Mouse (Mus musculus) midbrain, embryonic 10.5 days (tissue): ENCODE measurements around the gene Plac9a. TPM values are rescaled to one million over a fixed set of nuclear protein-coding genes. Genes with fewer than 3 reads are reported as not detected.

ENCODE experiments used
- DNase-seq: peaks from one replicate; pipeline ENCODE4 v3.0.0-alpha.2; 2017; ENCODE audit warnings: low spot score
- H3K27ac ChIP-seq: fragments of 300-500 bp; sonication (generic); replicated peaks from 2 replicates; pipeline ENCODE4 v1.5.1; 2016; ENCODE audit warnings: mild to moderate bottlenecking
- H3K27me3 ChIP-seq: fragments of 300-500 bp; sonication (generic); 2 replicates; pipeline ENCODE4 v1.6.1; 2016; ENCODE audit warnings: low read depth, mild to moderate bottlenecking; ENCODE audit not compliant: poor library complexity, severe bottlenecking
- H3K36me3 ChIP-seq: fragments of 300-500 bp; sonication (generic); 2 replicates; pipeline ENCODE4 v1.6.1; 2016; ENCODE audit warnings: mild to moderate bottlenecking, moderate library complexity
- H3K4me1 ChIP-seq: fragments of 300-500 bp; sonication (generic); 2 replicates; pipeline ENCODE4 v1.6.1; 2016
- H3K4me3 ChIP-seq: fragments of 300-500 bp; sonication (generic); 2 replicates; pipeline ENCODE4 v1.5.1; 2016; ENCODE audit warnings: mild to moderate bottlenecking, moderate library complexity
- H3K9me3 ChIP-seq: fragments of 300-500 bp; sonication (generic); replicated peaks from 2 replicates; pipeline ENCODE4 v1.6.1; 2016; ENCODE audit warnings: mild to moderate bottlenecking
- WGBS: fragments of 180-500 bp; shearing (Covaris S2); methylation state at CpG from one replicate; pipeline ENCODE4 v1.1.7; 2016; 5-methylcytosine and 5-hydroxymethylcytosine counted together
- polyA plus RNA-seq: library from polyadenylated mRNA; unstranded; fragments of >200 nt; fragmentation: Nextera tagmentation; extraction: Ambion mirVana; gene quantifications from 2 replicates; pipeline ENCODE4 v1.2.1, GENCODE M21; 2016

The Plac9a gene
- polyA plus RNA-seq, 1 experiment from 2014 or later = not detected

DNA sequence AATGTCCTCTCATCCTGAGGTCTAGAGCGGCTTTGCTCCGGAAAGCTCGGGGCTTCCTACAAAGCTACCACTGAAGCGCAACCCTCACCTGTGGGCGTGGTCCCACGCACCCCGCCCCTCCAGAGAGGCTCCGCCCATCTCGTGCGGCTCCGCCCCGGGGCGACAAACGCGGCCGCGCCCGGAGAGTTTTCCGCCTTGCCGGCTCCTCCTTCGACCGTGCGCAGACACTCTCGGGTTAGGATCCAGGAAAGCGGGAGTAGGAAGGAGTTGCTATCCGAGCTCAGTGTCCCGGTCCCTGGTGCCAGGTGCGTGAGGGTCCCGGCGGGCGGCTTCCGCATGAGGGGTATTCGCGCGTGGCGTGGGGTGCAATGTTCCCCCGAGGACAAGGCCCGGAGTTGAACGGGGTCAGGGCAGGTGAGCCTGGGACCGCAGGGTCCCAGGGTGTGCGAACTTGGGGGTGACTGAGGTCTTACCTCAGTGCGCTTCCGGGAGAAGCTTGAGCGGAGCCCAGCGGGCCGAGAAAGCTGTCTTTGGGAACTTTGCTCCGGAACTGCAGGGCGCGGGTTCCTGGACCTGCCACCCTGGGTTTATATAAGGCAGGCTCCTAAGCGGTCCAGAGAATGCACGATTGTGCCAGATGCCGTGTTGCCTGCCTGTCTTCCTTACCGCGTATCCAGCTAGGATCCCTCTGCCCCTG lies 60.8 kb downstream of the Plac9a start, which contains the start of gene Anxa11:
Gene Anxa11, plus strand, starts transcription at position 166 of the 697 bp plus-strand sequence.
- under 1% methylated on average over 54 of the region's 54 CpGs for WGBS
- no peaks in the 10 kb centered on the region for H3K9me3 ChIP-seq
- peaks cover 29% of the 10 kb centered on the region for H3K4me1 ChIP-seq
- DNase-seq = peak; percentile 71
- peak within 1 kb of the TSS; percentile 71 for H3K4me3 ChIP-seq
- peak within 1 kb of the TSS; percentile 55; the same call in 1 of the 2 replicates for H3K27ac ChIP-seq
- H3K36me3 ChIP-seq = no peaks in the 10 kb centered on the region
- peaks cover 74% of the 10 kb centered on the region for H3K27me3 ChIP-seq

DNA sequence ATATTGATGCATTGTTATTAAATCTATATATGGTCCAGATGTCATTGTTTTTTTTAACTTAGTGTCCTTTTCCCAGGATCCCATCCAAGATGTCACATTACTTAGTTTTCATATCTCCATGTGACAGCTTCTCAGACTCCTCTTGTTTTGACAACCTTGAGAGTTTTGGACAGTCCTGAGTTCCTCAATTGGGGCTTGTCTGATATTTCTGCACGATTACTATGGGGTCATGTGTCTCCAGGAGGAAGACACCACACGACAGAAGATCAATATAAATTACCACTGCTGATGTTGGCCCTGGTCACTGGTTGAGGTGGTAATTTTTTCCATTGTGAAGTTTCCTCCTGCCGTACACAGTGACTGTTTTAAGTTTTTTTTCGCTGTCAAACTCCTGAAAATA lies 61.3 kb downstream of the Plac9a start:
- H3K27me3 ChIP-seq = peaks cover 70% of the 10 kb centered on the region
- no peaks in the 10 kb centered on the region for H3K9me3 ChIP-seq
- H3K4me1 ChIP-seq = peaks cover 26% of the 10 kb centered on the region
- WGBS = 3% methylated on average over 4 of the region's 4 CpGs
- no peak for DNase-seq
- no peaks in the 10 kb centered on the region for H3K36me3 ChIP-seq
- H3K27ac ChIP-seq = no peak overlapping the region
- H3K4me3 ChIP-seq = peak overlapping the region; percentile 71

DNA sequence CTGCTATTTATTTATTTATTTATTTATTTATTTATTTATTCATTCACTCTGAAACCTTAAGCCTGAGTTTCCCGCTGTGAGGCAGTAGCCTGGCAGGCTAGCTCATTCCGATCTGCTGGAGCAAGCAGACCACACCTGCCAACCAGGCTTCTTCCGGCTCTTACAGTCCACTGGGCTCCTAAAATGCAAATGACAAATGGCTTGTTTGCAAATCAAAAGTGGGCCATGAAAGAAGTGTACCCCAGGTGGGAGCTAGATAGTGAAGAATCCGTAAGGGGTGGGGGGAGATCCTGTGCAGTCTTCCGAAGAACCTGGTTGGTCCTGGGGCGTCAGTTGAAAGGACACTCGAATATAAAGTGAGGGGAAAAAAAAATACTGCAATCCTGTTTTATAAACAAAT lies 61.9 kb downstream of the Plac9a start:
- Histone ChIP-seq H3K27me3 (peaks cover 64% of the 10 kb centered on the region), H3K27ac (no peak overlapping the region), H3K4me1 (peaks cover 26% of the 10 kb centered on the region), H3K9me3 (no peaks in the 10 kb centered on the region), H3K4me3 (no peak overlapping the region), H3K36me3 (no peaks in the 10 kb centered on the region)
- DNase-seq = no peak
- 8% methylated on average over 7 of the region's 7 CpGs for WGBS

DNA sequence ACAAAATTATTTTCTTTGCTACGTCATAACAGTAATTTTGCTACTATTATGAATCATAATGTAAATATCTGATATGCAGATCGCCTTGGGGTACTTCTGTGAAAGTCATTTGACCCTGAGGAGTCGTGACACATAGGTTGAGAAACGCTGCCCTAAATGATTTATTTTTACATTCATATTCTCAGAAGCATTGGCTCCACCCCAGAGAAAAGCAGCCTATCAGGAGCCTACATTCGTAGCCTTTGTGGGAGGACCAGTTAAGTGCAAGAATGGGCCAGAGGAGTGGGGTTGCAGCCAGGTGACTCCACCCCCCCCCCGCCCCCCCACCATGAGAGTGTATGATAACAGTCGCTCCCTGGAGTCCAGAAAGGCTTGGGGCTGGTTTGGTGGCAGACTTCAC lies 63.1 kb downstream of the Plac9a start:
- H3K27me3 ChIP-seq = peaks cover 53% of the 10 kb centered on the region
- 80% methylated on average over 7 of the region's 7 CpGs for WGBS
- DNase-seq = no peak

GRCm38 (mm10) chr14:25838411-25838810 lies 64.5 kb downstream of the Plac9a start:
- Histone ChIP-seq H3K27me3 (peaks cover 39% of the 10 kb centered on the region), H3K9me3 (no peaks in the 10 kb centered on the region), H3K4me1 (peaks cover 26% of the 10 kb centered on the region), H3K36me3 (no peaks in the 10 kb centered on the region), H3K27ac (no peak overlapping the region), H3K4me3 (no peak overlapping the region)
- 62% methylated on average over 8 of the region's 8 CpGs for WGBS
- no peak for DNase-seq

More for the DNA sequence above, 63.1 kb downstream of the Plac9a start:
- Histone ChIP-seq H3K27ac (no peak overlapping the region), H3K4me3 (no peak overlapping the region), H3K9me3 (no peaks in the 10 kb centered on the region), H3K36me3 (no peaks in the 10 kb centered on the region), H3K4me1 (peaks cover 26% of the 10 kb centered on the region)

Other genes with a start within 250 kb of the Plac9a start
- 54.7 and 56.1 TPM in 2 replicates for gene Ppif, start 208.9 kb downstream of the Plac9a start, polyA plus RNA-seq
- 6.4 and 9.9 TPM in 2 replicates for gene Zcchc24, start 134.1 kb downstream of the Plac9a start, polyA plus RNA-seq
- 3.3 and 3.9 TPM in 2 replicates for gene Anxa11, start 60.9 kb downstream of the Plac9a start, polyA plus RNA-seq
- gene Tmem254a, start 24.6 kb upstream of the Plac9a start, polyA plus RNA-seq = 1.6 and 3.7 TPM in 2 replicates
- not detected in 2 replicates for gene Cphx1, start 35.2 kb upstream of the Plac9a start, polyA plus RNA-seq
- 4.9 and 6.7 TPM in 2 replicates for gene Duxbl1, start 75.5 kb upstream of the Plac9a start, polyA plus RNA-seq
- gene Gm9780, start 139.6 kb upstream of the Plac9a start, polyA plus RNA-seq = 0.36 and 3.3 TPM in 2 replicates
- gene Tmem254c, start 164.3 kb upstream of the Plac9a start, polyA plus RNA-seq = 19.9 TPM in 2 replicates
- not detected in 2 replicates for gene Cphx2, start 178.4 kb upstream of the Plac9a start, polyA plus RNA-seq
- gene Cphx3, start 179.2 kb upstream of the Plac9a start, polyA plus RNA-seq = not detected in 2 replicates
- gene Duxbl2, start 215.2 kb upstream of the Plac9a start, polyA plus RNA-seq = not detected in 2 replicates